Mouse (Mus musculus) large intestine, adult 2 months (tissue): ENCODE data around the gene Ggt5. TPM values are rescaled to one million over a fixed set of nuclear protein-coding genes. Genes with fewer than 3 reads are reported as not detected.
A peak's percentile ranks its signal among the peaks of the same experiment; 100 is the strongest.
"Not testable (repeated sequence)": the region's sequence is repeated elsewhere in the genome, so short reads cannot be mapped to it uniquely, and the experiment has no call there.

Experiments
- DNase-seq: peaks from one replicate; pipeline ENCODE4 v3.0.0-alpha.2; 2012; ENCODE audit warnings: low read depth, low spot score
- WGBS: fragments of 180-500 bp; shearing (Covaris S2); methylation state at CpG from one replicate; pipeline ENCODE4 v1.1.7; 2018; 5-methylcytosine and 5-hydroxymethylcytosine counted together
- polyA plus RNA-seq: library from polyadenylated mRNA; depleted of rRNA; stranded (reverse); fragments of >200 nt; gene quantifications from 2 replicates; pipeline ENCODE4 v1.2.3, GENCODE M21; 2012

The Ggt5 gene
- polyA plus RNA-seq, 1 experiment, result 16.0 TPM

GRCm38 (mm10) chr10:75566765-75567164 is 22.4 kb upstream of the Ggt5 start:
- DNase-seq, result not testable (repeated sequence)
- 78% methylated on average over 2 of the region's 2 CpGs for WGBS

GRCm38 (mm10) chr10:75568029-75568428 is 21.1 kb upstream of the Ggt5 start:
- DNase-seq, result no peak
- WGBS, result 61% methylated on average over 5 of the region's 5 CpGs

DNA sequence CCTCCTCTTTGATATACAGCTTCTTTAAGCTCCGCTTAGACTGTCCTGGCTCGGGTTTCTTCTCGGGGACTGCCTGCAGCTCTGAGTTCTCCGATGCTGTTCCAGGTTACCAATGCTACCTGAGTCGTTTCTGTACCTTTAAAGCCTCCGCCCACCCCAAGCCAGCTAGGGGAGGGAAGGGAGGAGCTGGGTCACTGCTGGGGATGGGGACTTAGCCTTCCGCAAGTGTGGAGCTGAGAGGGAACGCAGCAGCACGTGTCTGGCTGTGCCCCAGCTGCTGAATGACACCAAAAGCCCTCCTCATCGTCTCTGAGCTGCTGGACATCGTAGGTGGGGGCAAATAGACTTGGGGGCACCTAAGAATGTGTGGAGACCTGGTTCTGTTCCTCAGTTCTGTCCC is 20.7 kb upstream of the Ggt5 start:
- DNase-seq, result no peak
- WGBS, result 24% methylated on average over 11 of the region's 11 CpGs

GRCm38 (mm10) chr10:75568851-75569250 is 20.3 kb upstream of the Ggt5 start:
- WGBS, result 46% methylated on average over 4 of the region's 4 CpGs
- no peak for DNase-seq

- no peak for DNase-seq
- WGBS, result 57% methylated on average over 10 of the region's 10 CpGs
These were observed 18.0 kb upstream of the Ggt5 start for GRCm38 (mm10) chr10:75570981-75571657.

- no peak for DNase-seq
- 56% methylated on average over 9 of the region's 9 CpGs for WGBS
These were observed 17.2 kb upstream of the Ggt5 start for GRCm38 (mm10) chr10:75571937-75572336.

GRCm38 (mm10) chr10:75573181-75573580 is 16.0 kb upstream of the Ggt5 start:
- DNase-seq, result no peak
- WGBS, result 82% methylated on average over 10 of the region's 10 CpGs

DNA sequence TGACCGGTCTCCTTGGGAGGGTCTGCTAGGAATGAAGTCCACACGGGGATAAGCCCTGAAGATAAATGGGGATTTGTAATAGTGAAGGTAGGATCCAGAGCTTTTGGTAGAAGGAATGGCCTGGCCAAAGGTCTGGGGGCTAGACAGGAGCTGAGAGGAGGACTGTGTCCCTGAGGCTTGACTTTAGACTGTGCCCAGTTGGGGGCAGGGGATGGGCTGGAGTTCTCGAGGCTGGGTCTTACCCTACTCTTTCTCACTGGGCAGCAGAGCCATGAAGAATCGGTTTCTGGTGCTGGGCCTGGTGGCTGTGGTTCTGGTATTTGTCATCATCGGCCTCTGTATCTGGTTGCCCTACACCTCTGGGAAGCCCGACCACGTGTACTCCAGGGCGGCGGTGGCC is 15.2 kb upstream of the Ggt5 start:
- no peak for DNase-seq
- WGBS, result 90% methylated on average over 9 of the region's 9 CpGs

- 80% methylated on average over 6 of the region's 6 CpGs for WGBS
- DNase-seq, result no peak
These were observed 10.0 kb upstream of the Ggt5 start for GRCm38 (mm10) chr10:75579129-75579528.

- WGBS, result 14% methylated on average over 20 of the region's 20 CpGs
- peak; percentile 44 for DNase-seq
These were observed 3.1 kb upstream of the Ggt5 start for GRCm38 (mm10) chr10:75585876-75586552.

DNA sequence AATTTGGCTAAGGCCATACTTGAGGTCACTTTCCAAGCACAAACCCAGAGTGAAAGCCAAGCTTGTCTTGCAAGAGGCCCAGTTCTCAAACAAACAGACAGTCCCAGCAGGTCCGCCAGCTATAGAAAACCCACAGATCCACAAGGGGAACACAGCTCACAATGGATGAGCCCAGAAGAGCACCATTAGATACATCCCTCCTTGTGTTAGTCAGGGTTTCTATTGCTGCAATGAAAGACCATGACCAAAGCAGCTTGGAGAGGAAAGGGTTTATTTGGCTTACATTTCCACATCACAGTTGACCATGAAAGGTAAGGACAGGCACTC is 2.6 kb upstream of the Ggt5 start:
- 83% methylated on average over 1 of the region's 1 CpGs for WGBS
- DNase-seq, result no peak

DNA sequence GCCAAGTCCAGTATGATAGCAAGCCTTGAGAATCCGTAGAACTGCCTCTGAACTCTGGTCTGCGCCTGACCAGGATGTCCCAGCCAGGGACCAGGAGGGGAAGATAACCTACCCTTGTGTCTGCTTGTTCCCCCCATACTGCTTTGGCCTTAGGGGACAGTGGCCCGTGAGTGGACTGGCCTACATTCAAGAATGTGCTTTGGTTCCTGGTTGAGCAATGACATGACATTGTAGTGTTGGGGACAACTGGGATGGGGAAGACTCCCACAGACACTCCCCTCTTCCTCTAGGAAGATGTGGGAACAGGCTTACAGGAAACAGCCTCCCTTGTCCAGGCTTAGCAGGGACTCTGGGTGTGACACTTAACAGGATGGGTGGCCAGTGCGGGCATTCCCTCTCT is 1.4 kb upstream of the Ggt5 start:
- 72% methylated on average over 4 of the region's 4 CpGs for WGBS
- DNase-seq, result no peak

DNA sequence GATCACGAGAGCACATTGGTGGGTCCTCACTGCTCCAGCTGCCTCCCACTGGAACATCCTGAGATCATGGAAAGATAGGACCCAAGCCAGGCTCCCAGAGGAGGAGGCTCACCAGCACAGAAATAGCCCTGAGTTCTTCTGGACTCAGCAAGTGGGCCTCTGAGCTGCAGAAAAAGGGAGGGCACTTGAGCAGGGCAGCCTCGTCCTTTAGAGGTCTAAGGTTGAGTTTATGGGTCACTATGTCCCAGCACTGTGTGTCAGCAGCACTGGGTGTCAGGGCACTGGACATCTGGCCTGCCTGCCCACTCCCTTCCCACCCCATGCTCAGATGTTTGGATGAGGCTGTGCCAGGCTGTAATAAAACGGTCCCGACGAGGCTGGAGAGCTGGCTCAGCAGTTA is 804 bp upstream of the Ggt5 start:
- WGBS, result 36% methylated on average over 5 of the region's 5 CpGs
- no peak for DNase-seq

DNA sequence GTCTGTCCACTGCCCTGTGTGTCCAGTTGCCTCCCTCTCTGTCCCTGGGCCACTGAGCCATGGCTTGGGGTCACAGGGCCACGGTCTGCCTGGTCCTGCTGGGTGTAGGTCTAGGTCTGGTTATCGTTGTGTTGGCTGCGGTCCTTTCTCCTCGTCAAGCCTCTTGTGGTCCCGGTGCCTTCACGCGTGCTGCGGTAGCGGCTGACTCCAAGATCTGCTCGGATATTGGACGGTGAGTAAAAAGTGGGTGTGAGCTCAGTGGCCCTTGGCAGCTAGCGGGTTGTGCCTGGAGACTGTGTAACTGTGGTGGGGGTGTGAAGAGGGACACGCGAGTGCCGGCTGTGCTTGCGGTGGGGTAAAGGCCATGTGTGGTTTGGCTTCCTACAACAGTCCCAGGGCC is 511 bp downstream of the Ggt5 start:
- 51% methylated on average over 16 of the region's 16 CpGs for WGBS

DNA sequence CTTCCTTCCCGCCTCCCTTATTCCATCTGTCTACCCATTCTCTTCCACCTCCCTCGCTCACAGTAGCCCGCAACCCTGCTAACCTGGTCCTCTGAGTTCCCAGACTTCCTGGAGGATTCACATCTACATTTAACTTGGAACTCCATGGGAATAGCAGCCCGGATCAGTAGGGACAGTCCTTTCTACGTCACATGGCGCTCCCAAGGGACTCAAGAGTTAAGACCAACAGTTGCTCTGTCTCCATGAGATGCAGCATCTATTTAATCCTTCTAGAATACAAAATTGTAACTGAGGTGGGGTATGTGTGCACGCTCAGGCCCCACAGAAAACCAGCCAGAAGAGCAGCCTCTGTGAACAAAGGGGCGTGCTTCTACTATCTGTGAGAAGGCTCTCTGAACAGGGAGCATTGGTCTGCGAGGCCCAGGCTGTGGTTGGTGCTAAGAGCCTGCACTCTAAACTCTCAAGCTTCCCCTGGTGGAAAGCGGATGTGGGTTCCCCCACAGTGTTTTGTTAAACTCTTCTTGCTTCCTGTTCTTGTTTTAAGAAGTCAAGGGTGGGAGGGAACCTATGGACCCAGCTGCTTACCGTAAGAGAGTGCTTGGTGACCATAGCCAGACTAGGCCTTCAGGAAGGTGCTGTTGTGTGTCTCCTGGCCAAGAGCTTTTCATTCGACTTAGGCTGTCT is 2.2 kb downstream of the Ggt5 start:
- no peak for DNase-seq
- 73% methylated on average over 12 of the region's 12 CpGs for WGBS

More for the DNA sequence above, 511 bp downstream of the Ggt5 start:
- no peak for DNase-seq

- WGBS, result 67% methylated on average over 7 of the region's 7 CpGs
- DNase-seq, result no peak
These were observed 3.4 kb downstream of the Ggt5 start for GRCm38 (mm10) chr10:75592585-75592984.

DNA sequence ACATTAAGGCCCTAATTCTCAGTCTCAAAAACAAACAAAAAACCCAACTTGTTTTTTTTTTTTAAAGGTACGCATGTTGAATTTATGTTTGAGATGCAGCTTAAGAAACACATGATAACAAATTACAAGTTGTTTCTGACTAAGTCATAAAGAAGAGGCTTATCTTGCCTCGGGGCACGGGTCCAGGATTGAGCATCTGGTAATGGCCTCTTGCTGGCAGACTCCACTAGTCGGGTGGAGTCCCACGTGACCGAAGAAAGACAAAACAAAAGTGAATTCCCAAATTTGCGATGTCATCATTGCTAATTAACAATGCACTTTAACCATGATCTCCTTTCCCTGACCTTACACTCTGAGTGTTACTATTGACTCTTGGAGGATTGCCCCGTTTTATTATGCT is 6.8 kb downstream of the Ggt5 start:
- no peak for DNase-seq

GRCm38 (mm10) chr10:75600189-75600730 is 11.1 kb downstream of the Ggt5 start:
- DNase-seq, result no peak
- 84% methylated on average over 7 of the region's 7 CpGs for WGBS

More for the DNA sequence above, 6.8 kb downstream of the Ggt5 start:
- 18% methylated on average over 8 of the region's 8 CpGs for WGBS

DNA sequence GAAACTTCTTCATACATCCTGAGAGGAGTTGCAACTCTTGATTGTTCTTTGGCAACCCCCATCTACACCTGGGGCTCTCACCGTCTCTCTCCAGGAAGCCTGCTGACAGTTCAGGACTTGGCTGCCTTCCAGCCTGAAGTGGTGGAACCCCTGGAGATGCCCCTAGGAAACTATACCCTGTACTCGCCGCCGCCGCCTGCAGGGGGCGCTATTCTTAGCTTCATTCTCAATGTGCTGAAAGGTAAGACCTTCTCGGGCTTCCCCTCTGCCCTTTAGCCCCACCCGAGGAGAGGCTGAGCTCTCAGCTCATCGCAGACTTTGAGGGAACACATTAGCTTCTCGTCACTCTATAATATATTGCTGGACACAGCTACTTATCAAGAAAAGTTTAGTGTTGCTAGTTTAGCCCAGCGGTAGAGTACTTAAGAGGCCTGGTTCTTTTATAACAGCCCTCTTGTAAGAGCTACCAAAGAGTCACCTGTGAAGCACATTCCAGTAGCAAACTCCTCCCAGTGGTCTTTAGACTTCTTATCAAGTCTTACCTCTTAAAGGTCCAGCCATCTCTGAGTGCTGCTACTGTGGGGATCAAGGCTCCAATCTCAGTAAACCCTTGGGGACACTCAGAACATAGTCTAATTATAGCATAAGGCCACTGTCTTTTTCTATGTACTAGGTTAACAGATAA is 16.2 kb downstream of the Ggt5 start:
- 37% methylated on average over 11 of the region's 11 CpGs for WGBS
- no peak for DNase-seq

- WGBS, result 91% methylated on average over 4 of the region's 4 CpGs
- no peak for DNase-seq
These were observed 18.1 kb downstream of the Ggt5 start for GRCm38 (mm10) chr10:75607253-75607652.
